In the genomic region with DNA sequence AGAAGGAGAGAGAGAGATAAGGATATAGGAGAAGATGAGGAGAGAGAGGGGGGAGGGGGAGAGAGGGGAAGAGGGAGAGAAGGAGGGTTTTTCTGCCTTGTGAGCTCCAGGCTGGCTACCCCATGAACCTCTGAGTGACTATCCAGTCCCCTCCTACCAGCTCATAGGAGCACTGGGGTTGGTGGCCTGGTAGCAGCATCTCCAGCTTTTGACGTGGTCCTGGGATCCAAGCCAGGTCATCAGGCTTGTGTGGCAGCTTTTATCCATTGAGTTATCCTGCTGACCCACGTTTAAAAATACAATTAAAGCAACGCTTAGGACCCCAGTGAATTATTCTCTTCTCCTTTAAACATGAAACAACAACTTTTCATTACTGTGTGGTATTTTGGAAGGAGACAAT, we compare ENCODE assay signal across 24 mouse cellular contexts.
A peak's percentile ranks its signal among the peaks of the same experiment; 100 is the strongest.
DNase-seq lines count a peak whose midpoint lies in the region; ATAC-seq and TF ChIP-seq lines count a peak whose summit lies in the region.
"Had no signal": no experiment of that assay in that cellular context is flagged by ENCODE, and none has a peak within 500 bp of the region (broad histone marks: within the 10 kb centered on the region; RNA-seq: fewer than 3 reads in every experiment).

No protein-coding gene starts in this region.

- no peaks in the 10 kb centered on the region; the same call in 1 of the 2 replicates for H3K36me3 ChIP-seq in heart, postnatal 0 days (replicated peaks; ENCODE audit: control insufficient read depth, insufficient read depth, low read length)
- H3K36me3 ChIP-seq: embryonic facial prominence, embryonic 10.5 days; embryonic facial prominence, embryonic 15.5 days; hindbrain, embryonic 12.5 days; limb, embryonic 12.5 days; liver, embryonic 15.5 days; stomach, embryonic 15.5 days had no signal

- H3K4me1 ChIP-seq in heart, postnatal 0 days (ENCODE audit: control insufficient read depth, insufficient read depth): peaks cover 25% of the 10 kb centered on the region
- H3K4me1 ChIP-seq: embryonic facial prominence, embryonic 15.5 days; liver, embryonic 15.5 days; stomach, embryonic 15.5 days had no signal

- intact Hi-C loops in heart, postnatal 25 days (cut with DNase I): loop anchor here (5.0 to 10.0 kb wide), 3 partner anchors 192 to 884 kb away; no protein-coding TSS in a partner anchor
- intact Hi-C loops in left cerebral cortex, postnatal 4 days (cut with DNase I): loop anchor here (10.0 kb wide), 1 partner anchor 62 kb away; no protein-coding TSS in a partner anchor

- TF ChIP-seq CTCF in heart, postnatal 0 days (IDR thresholded peaks at IDR 0.05; ENCODE audit: low read depth): no peak

- H3K27me3 ChIP-seq in heart, postnatal 0 days (ENCODE audit: control insufficient read depth, insufficient read depth, low read length): no peaks in the 10 kb centered on the region
- H3K27me3 ChIP-seq: embryonic facial prominence, embryonic 15.5 days; hindbrain, embryonic 12.5 days; limb, embryonic 12.5 days; liver, embryonic 15.5 days; stomach, embryonic 15.5 days had no signal

- H3K4me3 ChIP-seq in heart, postnatal 0 days (ENCODE audit: low read depth, low read length): no peak overlapping the region
- H3K4me3 ChIP-seq: embryonic facial prominence, embryonic 10.5 days; embryonic facial prominence, embryonic 15.5 days; hindbrain, embryonic 12.5 days; limb, embryonic 12.5 days; liver, embryonic 15.5 days; stomach, embryonic 15.5 days had no signal

- no peak overlapping the region for H3K4me2 ChIP-seq in heart, postnatal 0 days (ENCODE audit: low read depth, low read length)
- H3K4me2 ChIP-seq: embryonic facial prominence, embryonic 15.5 days; hindbrain, embryonic 12.5 days; limb, embryonic 12.5 days; liver, embryonic 15.5 days; lung, embryonic 14.5 days; stomach, embryonic 15.5 days had no signal

- WGBS in heart, postnatal 0 days: 13% methylated on average over 3 of the region's 3 CpGs

- peak; percentile 69 to 75 for DNase-seq in cerebellum, postnatal 10 days
- DNase-seq in cerebellum, adult 11-12 months: no peak
- DNase-seq in heart, postnatal 0 days (ENCODE audit: low spot score): peak; percentile 52
- no peak for DNase-seq in heart, postnatal 25 days (ENCODE audit: low spot score)
- peak; percentile 58 for DNase-seq in left cerebral cortex, postnatal 4 days
- DNase-seq in left cerebral cortex, adult 18-20 months (ENCODE audit: low spot score in 2 of 2): no peak
- peak; percentile 30 for DNase-seq in Muller cell, postnatal 12 days (ENCODE audit: inconsistent ontology term)
- no peak for DNase-seq in spleen, postnatal 10 days (ENCODE audit: low spot score in 2 of 2)
- DNase-seq: adrenal gland, adult 8-10 months; gastrocnemius, postnatal 25 days; kidney, adult 11 months; kidney, postnatal 14 days; layer of hippocampus, adult 9-11 months; lung, embryonic 14.5 days; lung, postnatal 14 days; retina, postnatal 1 day; right cerebral cortex, postnatal 14 days had no signal

- no peak overlapping the region for H3K27ac ChIP-seq in heart, postnatal 0 days (ENCODE audit: low read depth)
- H3K27ac ChIP-seq: embryonic facial prominence, embryonic 10.5 days; embryonic facial prominence, embryonic 15.5 days; hindbrain, embryonic 12.5 days; limb, embryonic 12.5 days; liver, embryonic 15.5 days; stomach, embryonic 15.5 days had no signal

- ATAC-seq in heart, postnatal 0 days (ENCODE audit: insufficient read depth, low read depth): peak; percentile 51; the same call in 1 of the 2 replicates
- ATAC-seq: inflammation-experienced regulatory T-cells, adult 6 months had no signal

- TF ChIP-seq EP300 in heart, postnatal 0 days (IDR thresholded peaks at IDR 0.05; ENCODE audit: low read depth): no peak

- no peaks in the 10 kb centered on the region for H3K9me3 ChIP-seq in heart, postnatal 0 days (replicated peaks; ENCODE audit: control insufficient read depth, low read length)
- H3K9me3 ChIP-seq: embryonic facial prominence, embryonic 10.5 days; embryonic facial prominence, embryonic 15.5 days; hindbrain, embryonic 12.5 days; limb, embryonic 12.5 days; liver, embryonic 15.5 days; stomach, embryonic 15.5 days had no signal

- H3K9ac ChIP-seq in heart, postnatal 0 days (replicated peaks; ENCODE audit: low read depth, low read length): no peak overlapping the region
- H3K9ac ChIP-seq: embryonic facial prominence, embryonic 15.5 days; hindbrain, embryonic 12.5 days; limb, embryonic 12.5 days; liver, embryonic 15.5 days; lung, embryonic 14.5 days; stomach, embryonic 15.5 days had no signal

Comparison
In these comparisons a context has a peak if more than half of its experiments do, and no peak if none do; other contexts are left out.
1. DNase-seq: peak in cerebellum, postnatal 10 days (2 of 2), heart, postnatal 0 days (single experiment), left cerebral cortex, postnatal 4 days (single experiment) and Muller cell, postnatal 12 days (single experiment); none in cerebellum, adult 11-12 months (single experiment), heart, postnatal 25 days (single experiment), left cerebral cortex, adult 18-20 months (0 of 2) and spleen, postnatal 10 days (0 of 2).